Mouse (Mus musculus) CH12.LX (cell line): Measurements from ENCODE around the gene Hspa1a.

Experiments used
- CHD2 ChIP-seq: IDR thresholded peaks from 2 replicates; pipeline ENCODE4 v1.6.1; 2011; ENCODE audit warnings: low read length, improper control_type of control experiment
- CTCF ChIP-seq, 2 experiments: IDR thresholded peaks in 1 of 2; conservative IDR thresholded peaks in 1 of 2; 2 replicates each; pipeline ENCODE4 v1.5.1; 2011 to 2012; ENCODE audit warnings: low read depth in 2 of 2, low read length in 2 of 2, improper control_type of control experiment in 1 of 2, inconsistent platforms in 1 of 2, mild to moderate bottlenecking in 1 of 2, moderate library complexity in 1 of 2
- E2F4 ChIP-seq: IDR thresholded peaks from 2 replicates; pipeline ENCODE4 v1.6.1; 2011; ENCODE audit warnings: low read depth, low read length, improper control_type of control experiment; ENCODE audit not compliant: insufficient replicate concordance
- ELF1 ChIP-seq: IDR thresholded peaks from 2 replicates; pipeline ENCODE4 v1.6.1; 2014; ENCODE audit warnings: low read depth, mild to moderate bottlenecking, inconsistent platforms, low read length, improper control_type of control experiment
- EP300 ChIP-seq: IDR thresholded peaks from 2 replicates; pipeline ENCODE4 v1.6.1; 2011; ENCODE audit warnings: low read length, improper control_type of control experiment
- JUND ChIP-seq: conservative IDR thresholded peaks from 2 replicates; pipeline ENCODE4 v1.6.1; 2011; ENCODE audit warnings: low read depth, low read length, improper control_type of control experiment
- MAX ChIP-seq: IDR thresholded peaks from 2 replicates; pipeline ENCODE4 v1.6.1; 2011; ENCODE audit warnings: low read length, improper control_type of control experiment
- MAZ ChIP-seq: IDR thresholded peaks from 2 replicates; pipeline ENCODE4 v1.6.1; 2012; ENCODE audit warnings: low read depth, mild to moderate bottlenecking, inconsistent platforms, low read length, improper control_type of control experiment, moderate library complexity
- MEF2A ChIP-seq: IDR thresholded peaks from 2 replicates; pipeline ENCODE4 v1.6.1; 2014; ENCODE audit warnings: low read depth, mild to moderate bottlenecking, inconsistent platforms, low read length, improper control_type of control experiment, borderline replicate concordance
- POLR2A ChIP-seq: IDR thresholded peaks from 2 replicates; pipeline ENCODE4 v1.6.1; 2011; ENCODE audit warnings: low read depth, mild to moderate bottlenecking, improper control_type of control experiment, low read length
- RAD21 ChIP-seq: IDR thresholded peaks from 2 replicates; pipeline ENCODE4 v1.6.1; 2011; ENCODE audit warnings: low read depth, mild to moderate bottlenecking, low read length, improper control_type of control experiment, moderate library complexity
- TCF12 ChIP-seq: IDR thresholded peaks from 2 replicates; pipeline ENCODE4 v1.6.1; 2014; ENCODE audit warnings: low read depth, mild to moderate bottlenecking, inconsistent platforms, low read length, improper control_type of control experiment
- USF1 ChIP-seq: IDR thresholded peaks from 2 replicates; pipeline ENCODE4 v1.6.1; 2014; ENCODE audit warnings: low read depth, mild to moderate bottlenecking, inconsistent platforms, low read length, improper control_type of control experiment

DNA sequence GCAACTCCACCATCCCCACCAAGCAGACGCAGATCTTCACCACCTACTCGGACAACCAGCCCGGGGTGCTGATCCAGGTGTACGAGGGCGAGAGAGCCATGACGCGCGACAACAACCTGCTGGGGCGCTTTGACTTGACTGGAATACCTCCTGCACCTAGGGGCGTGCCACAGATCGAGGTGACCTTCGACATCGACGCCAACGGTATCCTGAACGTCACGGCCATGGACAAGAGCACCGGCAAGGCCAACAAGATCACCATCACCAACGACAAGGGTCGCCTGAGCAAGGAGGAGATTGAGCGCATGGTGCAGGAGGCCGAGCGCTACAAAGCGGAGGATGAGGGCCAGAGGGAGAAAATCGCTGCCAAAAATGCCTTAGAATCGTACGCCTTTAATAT is 6.3 kb upstream of the Hspa1a start:
- no peak for TF ChIP-seq RAD21
- no peak for TF ChIP-seq EP300
- TF ChIP-seq E2F4: no peak
- TF ChIP-seq CTCF (conservative IDR thresholded peaks at IDR 0.05 in 1 of 2, IDR thresholded peaks at IDR 0.05 in 1 of 2; ENCODE audit: low read depth in 2 of 2, low read length in 2 of 2): no peak
- no peak for TF ChIP-seq TCF12
- no peak for TF ChIP-seq ELF1
- TF ChIP-seq MEF2A: no peak
- TF ChIP-seq JUND: no peak
- no peak for TF ChIP-seq MAX
- no peak for TF ChIP-seq MAZ
- no peak for TF ChIP-seq POLR2A
- no peak for TF ChIP-seq USF1
- TF ChIP-seq CHD2: no peak
